Mouse (Mus musculus): ENCODE measurements around the gene Khsrp. TPM values are rescaled to one million over a fixed set of nuclear protein-coding genes. Genes with fewer than 3 reads are reported as not detected.

The Khsrp gene
- polyA plus RNA-seq, 1 experiment: 42.5 TPM

GRCm38 (mm10) chr17:57070272-57070671 is 39.0 kb upstream of the Khsrp start:
- H3K4me2 ChIP-seq (ENCODE audit: low read depth): no peak overlapping the region
- H3K36me3 ChIP-seq (ENCODE audit: control insufficient read depth, insufficient read depth): no peaks in the 10 kb centered on the region
- peaks cover 67% of the 10 kb centered on the region for H3K27me3 ChIP-seq (ENCODE audit: control insufficient read depth, insufficient read depth, insufficient read length)
- TF ChIP-seq MYOG (IDR thresholded peaks at IDR 0.05; ENCODE audit: control insufficient read depth in 1 of 3, insufficient read depth in 1 of 3, insufficient read length in 2 of 3, low read depth in 2 of 3) (no peak), POLR2A (IDR thresholded peaks at IDR 0.05; ENCODE audit: insufficient read length, low read depth) (no peak), REST (IDR thresholded peaks at IDR 0.05; ENCODE audit: insufficient read depth, insufficient read length) (no peak), CEBPB (IDR thresholded peaks at IDR 0.05; ENCODE audit: insufficient read depth, poor library complexity, severe bottlenecking) (no peak), SRF (IDR thresholded peaks at IDR 0.05; ENCODE audit: control insufficient read depth, insufficient read length, low read depth) (no peak), E2F4 (IDR thresholded peaks at IDR 0.05; ENCODE audit: insufficient read depth) (no peak), POLR2AphosphoS2 (IDR thresholded peaks at IDR 0.05; ENCODE audit: insufficient read length, low read depth) (no peak), MAX (IDR thresholded peaks at IDR 0.05; ENCODE audit: low read depth) (no peak), TCF3 (IDR thresholded peaks at IDR 0.05; ENCODE audit: insufficient read length, low read depth) (no peak), TCF12 (IDR thresholded peaks at IDR 0.05; ENCODE audit: insufficient read depth, poor library complexity, severe bottlenecking) (no peak), MYOD1 (IDR thresholded peaks at IDR 0.05; ENCODE audit: control insufficient read depth in 1 of 3, insufficient read length in 2 of 3, low read depth in 2 of 3) (no peak), USF1 (IDR thresholded peaks at IDR 0.05; ENCODE audit: low read depth) (no peak)
- no peak overlapping the region for H3ac ChIP-seq (ENCODE audit: control insufficient read depth, insufficient read length)
- no peaks in the 10 kb centered on the region for H3K79me2 ChIP-seq (ENCODE audit: control insufficient read depth, insufficient read depth)
- no peak overlapping the region for H3K4me3 ChIP-seq

- Histone ChIP-seq H3K79me2 (ENCODE audit: control insufficient read depth, insufficient read depth) (no peaks in the 10 kb centered on the region), H3K27me3 (ENCODE audit: control insufficient read depth, insufficient read depth, insufficient read length) (peaks cover 74% of the 10 kb centered on the region), H3K36me3 (ENCODE audit: control insufficient read depth, insufficient read depth) (no peaks in the 10 kb centered on the region), H3K4me3 (no peak overlapping the region), H3K4me2 (ENCODE audit: low read depth) (no peak overlapping the region), H3ac (ENCODE audit: control insufficient read depth, insufficient read length) (no peak overlapping the region)
- TF ChIP-seq POLR2AphosphoS2 (IDR thresholded peaks at IDR 0.05; ENCODE audit: insufficient read length, low read depth) (no peak), TCF3 (IDR thresholded peaks at IDR 0.05; ENCODE audit: insufficient read length, low read depth) (no peak), MAX (IDR thresholded peaks at IDR 0.05; ENCODE audit: low read depth) (no peak), MYOG (IDR thresholded peaks at IDR 0.05; ENCODE audit: control insufficient read depth in 1 of 3, insufficient read depth in 1 of 3, insufficient read length in 2 of 3, low read depth in 2 of 3) (no peak), REST (IDR thresholded peaks at IDR 0.05; ENCODE audit: insufficient read depth, insufficient read length) (no peak), MYOD1 (IDR thresholded peaks at IDR 0.05; ENCODE audit: control insufficient read depth in 1 of 3, insufficient read length in 2 of 3, low read depth in 2 of 3) (no peak), SRF (IDR thresholded peaks at IDR 0.05; ENCODE audit: control insufficient read depth, insufficient read length, low read depth) (no peak), TCF12 (IDR thresholded peaks at IDR 0.05; ENCODE audit: insufficient read depth, poor library complexity, severe bottlenecking) (no peak), E2F4 (IDR thresholded peaks at IDR 0.05; ENCODE audit: insufficient read depth) (no peak), USF1 (IDR thresholded peaks at IDR 0.05; ENCODE audit: low read depth) (no peak), POLR2A (IDR thresholded peaks at IDR 0.05; ENCODE audit: insufficient read length, low read depth) (no peak), CEBPB (IDR thresholded peaks at IDR 0.05; ENCODE audit: insufficient read depth, poor library complexity, severe bottlenecking) (no peak)
Observed at GRCm38 (mm10) chr17:57066908-57067307, 35.6 kb upstream of the Khsrp start.

- H3K4me2 ChIP-seq (ENCODE audit: low read depth): no peak overlapping the region
- H3K79me2 ChIP-seq (ENCODE audit: control insufficient read depth, insufficient read depth): no peaks in the 10 kb centered on the region
- H3ac ChIP-seq (ENCODE audit: control insufficient read depth, insufficient read length): no peak overlapping the region
- no peaks in the 10 kb centered on the region for H3K36me3 ChIP-seq (ENCODE audit: control insufficient read depth, insufficient read depth)
- no peak for TF ChIP-seq MYOD1 (IDR thresholded peaks at IDR 0.05; ENCODE audit: control insufficient read depth in 1 of 3, insufficient read length in 2 of 3, low read depth in 2 of 3)
- no peak for TF ChIP-seq POLR2AphosphoS2 (IDR thresholded peaks at IDR 0.05; ENCODE audit: insufficient read length, low read depth)
- no peak for TF ChIP-seq MAX (IDR thresholded peaks at IDR 0.05; ENCODE audit: low read depth)
- TF ChIP-seq SRF (IDR thresholded peaks at IDR 0.05; ENCODE audit: control insufficient read depth, insufficient read length, low read depth): no peak
- TF ChIP-seq TCF12 (IDR thresholded peaks at IDR 0.05; ENCODE audit: insufficient read depth, poor library complexity, severe bottlenecking): no peak
- no peak for TF ChIP-seq CEBPB (IDR thresholded peaks at IDR 0.05; ENCODE audit: insufficient read depth, poor library complexity, severe bottlenecking)
- no peak for TF ChIP-seq MYOG (IDR thresholded peaks at IDR 0.05; ENCODE audit: control insufficient read depth in 1 of 3, insufficient read depth in 1 of 3, insufficient read length in 2 of 3, low read depth in 2 of 3)
- TF ChIP-seq POLR2A (IDR thresholded peaks at IDR 0.05; ENCODE audit: insufficient read length, low read depth): no peak
- no peak for TF ChIP-seq REST (IDR thresholded peaks at IDR 0.05; ENCODE audit: insufficient read depth, insufficient read length)
- no peak for TF ChIP-seq USF1 (IDR thresholded peaks at IDR 0.05; ENCODE audit: low read depth)
- TF ChIP-seq TCF3 (IDR thresholded peaks at IDR 0.05; ENCODE audit: insufficient read length, low read depth): no peak
- no peak for TF ChIP-seq E2F4 (IDR thresholded peaks at IDR 0.05; ENCODE audit: insufficient read depth)
- peaks cover 72% of the 10 kb centered on the region for H3K27me3 ChIP-seq (ENCODE audit: control insufficient read depth, insufficient read depth, insufficient read length)
- no peak overlapping the region for H3K4me3 ChIP-seq
Observed at GRCm38 (mm10) chr17:57063031-57063430, 31.7 kb upstream of the Khsrp start.

- H3K4me3 ChIP-seq: no peak overlapping the region
- no peaks in the 10 kb centered on the region for H3K79me2 ChIP-seq (ENCODE audit: control insufficient read depth, insufficient read depth)
- peaks cover 70% of the 10 kb centered on the region for H3K27me3 ChIP-seq (ENCODE audit: control insufficient read depth, insufficient read depth, insufficient read length)
- no peak overlapping the region for H3ac ChIP-seq (ENCODE audit: control insufficient read depth, insufficient read length)
- TF ChIP-seq SRF (IDR thresholded peaks at IDR 0.05; ENCODE audit: control insufficient read depth, insufficient read length, low read depth): no peak
- no peak for TF ChIP-seq MYOG (IDR thresholded peaks at IDR 0.05; ENCODE audit: control insufficient read depth in 1 of 3, insufficient read depth in 1 of 3, insufficient read length in 2 of 3, low read depth in 2 of 3)
- no peak for TF ChIP-seq USF1 (IDR thresholded peaks at IDR 0.05; ENCODE audit: low read depth)
- no peak for TF ChIP-seq TCF3 (IDR thresholded peaks at IDR 0.05; ENCODE audit: insufficient read length, low read depth)
- TF ChIP-seq POLR2A (IDR thresholded peaks at IDR 0.05; ENCODE audit: insufficient read length, low read depth): no peak
- no peak for TF ChIP-seq TCF12 (IDR thresholded peaks at IDR 0.05; ENCODE audit: insufficient read depth, poor library complexity, severe bottlenecking)
- no peak for TF ChIP-seq POLR2AphosphoS2 (IDR thresholded peaks at IDR 0.05; ENCODE audit: insufficient read length, low read depth)
- no peak for TF ChIP-seq MAX (IDR thresholded peaks at IDR 0.05; ENCODE audit: low read depth)
- no peak for TF ChIP-seq E2F4 (IDR thresholded peaks at IDR 0.05; ENCODE audit: insufficient read depth)
- TF ChIP-seq MYOD1 (IDR thresholded peaks at IDR 0.05; ENCODE audit: control insufficient read depth in 1 of 3, insufficient read length in 2 of 3, low read depth in 2 of 3): no peak
- no peak for TF ChIP-seq CEBPB (IDR thresholded peaks at IDR 0.05; ENCODE audit: insufficient read depth, poor library complexity, severe bottlenecking)
- TF ChIP-seq REST (IDR thresholded peaks at IDR 0.05; ENCODE audit: insufficient read depth, insufficient read length): no peak
- no peak overlapping the region for H3K4me2 ChIP-seq (ENCODE audit: low read depth)
- H3K36me3 ChIP-seq (ENCODE audit: control insufficient read depth, insufficient read depth): no peaks in the 10 kb centered on the region
Observed at GRCm38 (mm10) chr17:57062548-57062947, 31.2 kb upstream of the Khsrp start.
